Mouse (Mus musculus): Measurements from ENCODE around the gene Thbd. TPM values are rescaled to one million over a fixed set of nuclear protein-coding genes. Genes with fewer than 3 reads are reported as not detected.

Thbd gene
- total and polyA plus RNA-seq, 3 experiments: not detected

- H3K9me3 ChIP-seq (replicated peaks; ENCODE audit: insufficient read depth, low read length): no peaks in the 10 kb centered on the region
- H3K4me1 ChIP-seq (ENCODE audit: control insufficient read depth in 1 of 2, insufficient read depth in 2 of 2, low read length in 2 of 2): no peaks in the 10 kb centered on the region
- no peak overlapping the region for H3K9ac ChIP-seq (ENCODE audit: control insufficient read depth, low read depth, low read length, poor library complexity, severe bottlenecking)
- H3K79me2 ChIP-seq (ENCODE audit: control insufficient read depth, insufficient read depth, low read length, poor library complexity): no peaks in the 10 kb centered on the region
- no peak overlapping the region for H3K4me3 ChIP-seq (ENCODE audit: control insufficient read depth in 1 of 2, insufficient read depth in 1 of 2, low read depth in 2 of 2, low read length in 2 of 2)
- H3K27ac ChIP-seq (ENCODE audit: control insufficient read depth, low read depth, low read length): no peak overlapping the region
- no peaks in the 10 kb centered on the region for H3K27me3 ChIP-seq (ENCODE audit: control insufficient read depth in 1 of 2, insufficient read depth in 2 of 2, low read length in 2 of 2)
- H3K36me3 ChIP-seq (ENCODE audit: control insufficient read depth in 1 of 2, insufficient read depth in 2 of 2, low read length in 2 of 2): no peaks in the 10 kb centered on the region
- no peak for DNase-seq (ENCODE audit: low read depth, low spot score)
- no peak for TF ChIP-seq MEF2A (IDR thresholded peaks at IDR 0.05; ENCODE audit: extremely low read depth, insufficient replicate concordance, low read depth, low read length, poor library complexity, severe bottlenecking)
- TF ChIP-seq CTCF (IDR thresholded peaks at IDR 0.05 in 2 of 3, conservative IDR thresholded peaks at IDR 0.05 in 1 of 3; ENCODE audit: control insufficient read depth in 1 of 3, insufficient read depth in 1 of 3, low read depth in 2 of 3, low read length in 3 of 3, poor library complexity in 1 of 3, severe bottlenecking in 1 of 3): no peak
- TF ChIP-seq JUND (IDR thresholded peaks at IDR 0.05; ENCODE audit: low read depth, low read length): no peak
- no peak for TF ChIP-seq NELFE (IDR thresholded peaks at IDR 0.05; ENCODE audit: low read depth, low read length)
- no peak for TF ChIP-seq ZNF384 (IDR thresholded peaks at IDR 0.05; ENCODE audit: low read depth, low read length)
- TF ChIP-seq EP300 (IDR thresholded peaks at IDR 0.05; ENCODE audit: low read depth in 1 of 2, low read length in 2 of 2): no peak
- TF ChIP-seq ETS1 (IDR thresholded peaks at IDR 0.05; ENCODE audit: low read depth, low read length): no peak
- no peak for TF ChIP-seq KAT2A (conservative IDR thresholded peaks at IDR 0.05; ENCODE audit: low read depth, low read length)
- no peak for TF ChIP-seq GATA1 (IDR thresholded peaks at IDR 0.05; ENCODE audit: low read depth, low read length)
- no peak for TF ChIP-seq BHLHE40 (IDR thresholded peaks at IDR 0.05; ENCODE audit: borderline replicate concordance, low read depth, low read length)
- no peak for TF ChIP-seq MYB (IDR thresholded peaks at IDR 0.05; ENCODE audit: low read depth, low read length)
- no peak for TF ChIP-seq ZMIZ1 (IDR thresholded peaks at IDR 0.05; ENCODE audit: low read depth, low read length)
- no peak for TF ChIP-seq MYC (IDR thresholded peaks at IDR 0.05; ENCODE audit: low read depth, low read length)
- TF ChIP-seq CHD1 (IDR thresholded peaks at IDR 0.05; ENCODE audit: low read depth, low read length): no peak
- TF ChIP-seq TBP (IDR thresholded peaks at IDR 0.05; ENCODE audit: low read depth, low read length): no peak
- TF ChIP-seq RCOR1 (IDR thresholded peaks at IDR 0.05; ENCODE audit: low read depth, low read length): no peak
- no peak for TF ChIP-seq MXI1 (IDR thresholded peaks at IDR 0.05; ENCODE audit: low read depth, low read length)
- no peak for TF ChIP-seq SMC3 (IDR thresholded peaks at IDR 0.05; ENCODE audit: low read depth, low read length)
- no peak for TF ChIP-seq E2F4 (IDR thresholded peaks at IDR 0.05; ENCODE audit: borderline replicate concordance, low read depth, low read length)
- no peak for TF ChIP-seq TCF12 (IDR thresholded peaks at IDR 0.05; ENCODE audit: low read depth, low read length)
Measured at GRCm38 (mm10) chr2:148432346-148432745, 24.4 kb upstream of the Thbd start.

- no peaks in the 10 kb centered on the region for H3K36me3 ChIP-seq (ENCODE audit: control insufficient read depth in 1 of 2, insufficient read depth in 2 of 2, low read length in 2 of 2)
- H3K27ac ChIP-seq (ENCODE audit: control insufficient read depth, low read depth, low read length): no peak overlapping the region
- TF ChIP-seq GATA1 (IDR thresholded peaks at IDR 0.05; ENCODE audit: low read depth, low read length): no peak
- no peak for TF ChIP-seq TCF12 (IDR thresholded peaks at IDR 0.05; ENCODE audit: low read depth, low read length)
- TF ChIP-seq SMC3 (IDR thresholded peaks at IDR 0.05; ENCODE audit: low read depth, low read length): no peak
- TF ChIP-seq CHD2 (IDR thresholded peaks at IDR 0.05; ENCODE audit: low read length): no peak
- TF ChIP-seq ELF1 (IDR thresholded peaks at IDR 0.05; ENCODE audit: low read depth, low read length): no peak
- TF ChIP-seq MAZ (IDR thresholded peaks at IDR 0.05; ENCODE audit: low read depth, low read length): no peak
- no peak for TF ChIP-seq USF1 (IDR thresholded peaks at IDR 0.05; ENCODE audit: low read depth, low read length)
- no peak for TF ChIP-seq MAFK (IDR thresholded peaks at IDR 0.05; ENCODE audit: borderline replicate concordance, low read depth, low read length)
- no peak for TF ChIP-seq CHD1 (IDR thresholded peaks at IDR 0.05; ENCODE audit: low read depth, low read length)
- TF ChIP-seq EP300 (IDR thresholded peaks at IDR 0.05; ENCODE audit: low read depth in 1 of 2, low read length in 2 of 2): no peak
- no peak for TF ChIP-seq HCFC1 (IDR thresholded peaks at IDR 0.05; ENCODE audit: low read depth, low read length)
- no peak for TF ChIP-seq NELFE (IDR thresholded peaks at IDR 0.05; ENCODE audit: low read depth, low read length)
- H3K79me2 ChIP-seq (ENCODE audit: control insufficient read depth, insufficient read depth, low read length, poor library complexity): no peaks in the 10 kb centered on the region
- no peak for DNase-seq (ENCODE audit: low read depth, low spot score)
- no peaks in the 10 kb centered on the region for H3K27me3 ChIP-seq (ENCODE audit: control insufficient read depth in 1 of 2, insufficient read depth in 2 of 2, low read length in 2 of 2)
- no peaks in the 10 kb centered on the region for H3K9me3 ChIP-seq (replicated peaks; ENCODE audit: insufficient read depth, low read length)
- H3K4me1 ChIP-seq (ENCODE audit: control insufficient read depth in 1 of 2, insufficient read depth in 2 of 2, low read length in 2 of 2): no peaks in the 10 kb centered on the region
- no peak overlapping the region for H3K4me3 ChIP-seq (ENCODE audit: control insufficient read depth in 1 of 2, insufficient read depth in 1 of 2, low read depth in 2 of 2, low read length in 2 of 2)
- no peak overlapping the region for H3K9ac ChIP-seq (ENCODE audit: control insufficient read depth, low read depth, low read length, poor library complexity, severe bottlenecking)
Measured at GRCm38 (mm10) chr2:148430941-148431340, 23.0 kb upstream of the Thbd start.

Data from MEL (cell line).